Mouse (Mus musculus) myocyte (in vitro differentiated cells): Measurements from ENCODE around the gene Tktl1. TPM values are rescaled to one million over a fixed set of nuclear protein-coding genes. Genes with fewer than 3 reads are reported as not detected.
A peak's percentile ranks its signal among the peaks of the same experiment; 100 is the strongest.

Experiments
- H3K27me3 ChIP-seq: one replicate; pipeline ENCODE4 v1.6.1; 2011; ENCODE audit not compliant: control insufficient read depth, insufficient read depth, insufficient read length
- H3K36me3 ChIP-seq: one replicate; pipeline ENCODE4 v1.6.1; 2011; ENCODE audit not compliant: control insufficient read depth, insufficient read depth
- H3K4me2 ChIP-seq: one replicate; pipeline ENCODE4 v1.6.1; 2011; ENCODE audit warnings: low read depth, control low read depth
- H3K4me3 ChIP-seq: one replicate; pipeline ENCODE4 v1.5.1; 2011; ENCODE audit warnings: mild to moderate bottlenecking, control low read depth, moderate library complexity
- H3K79me2 ChIP-seq: one replicate; pipeline ENCODE4 v1.6.1; 2011; ENCODE audit not compliant: control insufficient read depth, insufficient read depth
- H3ac ChIP-seq: one replicate; pipeline ENCODE4 v1.6.1; 2011; ENCODE audit not compliant: control insufficient read depth, insufficient read length
- CEBPB ChIP-seq: IDR thresholded peaks from 2 replicates; pipeline ENCODE4 v1.6.1; 2011; ENCODE audit warnings: mild to moderate bottlenecking, moderate library complexity; ENCODE audit not compliant: poor library complexity, insufficient read depth, severe bottlenecking
- E2F4 ChIP-seq: IDR thresholded peaks from one replicate; pipeline ENCODE4 v1.6.1; 2011; ENCODE audit warnings: mild to moderate bottlenecking, control low read depth, moderate library complexity; ENCODE audit not compliant: insufficient read depth
- MAX ChIP-seq: IDR thresholded peaks from one replicate; pipeline ENCODE4 v1.6.1; 2011; ENCODE audit warnings: low read depth, mild to moderate bottlenecking, control low read depth
- MYOD1 ChIP-seq, 3 experiments: IDR thresholded peaks; one replicate each; pipeline ENCODE4 v1.6.1; 2011; ENCODE audit warnings: control low read depth in 2 of 3, low read depth in 2 of 3, mild to moderate bottlenecking in 2 of 3, moderate library complexity in 1 of 3; ENCODE audit not compliant: insufficient read length in 2 of 3, control insufficient read depth in 1 of 3
- MYOG ChIP-seq, 3 experiments: IDR thresholded peaks; one replicate each; pipeline ENCODE4 v1.6.1; 2011; ENCODE audit warnings: control low read depth in 2 of 3, low read depth in 2 of 3, mild to moderate bottlenecking in 2 of 3; ENCODE audit not compliant: insufficient read length in 2 of 3, control insufficient read depth in 1 of 3, insufficient read depth in 1 of 3
- POLR2A ChIP-seq: IDR thresholded peaks from one replicate; pipeline ENCODE4 v1.6.1; 2011; ENCODE audit warnings: low read depth, mild to moderate bottlenecking, control low read depth, moderate library complexity; ENCODE audit not compliant: insufficient read length
- POLR2AphosphoS2 ChIP-seq: IDR thresholded peaks from one replicate; pipeline ENCODE4 v1.6.1; 2011; ENCODE audit warnings: low read depth, control low read depth; ENCODE audit not compliant: insufficient read length
- REST ChIP-seq: IDR thresholded peaks from one replicate; pipeline ENCODE4 v1.6.1; 2011; ENCODE audit warnings: mild to moderate bottlenecking, control low read depth, moderate library complexity; ENCODE audit not compliant: insufficient read depth, insufficient read length
- SRF ChIP-seq: IDR thresholded peaks from one replicate; pipeline ENCODE4 v1.6.1; 2011; ENCODE audit warnings: low read depth; ENCODE audit not compliant: control insufficient read depth, insufficient read length
- TCF12 ChIP-seq: IDR thresholded peaks from one replicate; pipeline ENCODE4 v1.6.1; 2011; ENCODE audit warnings: mild to moderate bottlenecking, control low read depth; ENCODE audit not compliant: poor library complexity, insufficient read depth, severe bottlenecking
- TCF3 ChIP-seq: IDR thresholded peaks from one replicate; pipeline ENCODE4 v1.6.1; 2011; ENCODE audit warnings: low read depth, control low read depth; ENCODE audit not compliant: insufficient read length
- USF1 ChIP-seq: IDR thresholded peaks from one replicate; pipeline ENCODE4 v1.6.1; 2011; ENCODE audit warnings: low read depth, mild to moderate bottlenecking, control low read depth, moderate library complexity
- polyA plus RNA-seq: library from polyadenylated mRNA; unstranded; fragments of >200 nt; fragmentation: generic; extraction: Trizol; gene quantifications from one replicate; pipeline ENCODE4 v1.2.1, GENCODE M21; 2012; ENCODE audit warnings: missing spikeins

Tktl1 gene
- polyA plus RNA-seq, 1 experiment = not detected

GRCm38 (mm10) chrX:74248651-74249050 lies 71.6 kb downstream of the Tktl1 start:
- Histone ChIP-seq H3K79me2 (peaks cover 32% of the 10 kb centered on the region), H3K27me3 (no peaks in the 10 kb centered on the region), H3K4me2 (peak overlapping the region; percentile 90), H3K36me3 (no peaks in the 10 kb centered on the region), H3K4me3 (peak overlapping the region; percentile 96), H3ac (no peak overlapping the region)
- TF ChIP-seq MYOG (IDR thresholded peaks at IDR 0.05; ENCODE audit: control insufficient read depth in 1 of 3, insufficient read depth in 1 of 3, insufficient read length in 2 of 3, low read depth in 2 of 3) (no peak), SRF (peak; percentile 66)

- no peak within 1 kb of the TSS for H3ac ChIP-seq
- no peaks in the 10 kb centered on the region for H3K27me3 ChIP-seq
- H3K4me3 ChIP-seq = peak within 1 kb of the TSS; percentile 96
- TF ChIP-seq MYOD1 (IDR thresholded peaks at IDR 0.05; ENCODE audit: control insufficient read depth in 1 of 3, insufficient read length in 2 of 3, low read depth in 2 of 3) (peak in 1 of 3 experiments; percentile 44), SRF (peak; percentile 51), CEBPB (no peak), POLR2AphosphoS2 (peak; percentile 17), REST (no peak), MYOG (IDR thresholded peaks at IDR 0.05; ENCODE audit: control insufficient read depth in 1 of 3, insufficient read depth in 1 of 3, insufficient read length in 2 of 3, low read depth in 2 of 3) (peak in 1 of 3 experiments; percentile 60), TCF3 (no peak), MAX (no peak), TCF12 (no peak), E2F4 (no peak), USF1 (no peak), POLR2A (peak; percentile 72)
- H3K4me2 ChIP-seq = peak within 1 kb of the TSS; percentile 90
- peaks cover 23% of the 10 kb centered on the region for H3K79me2 ChIP-seq
- H3K36me3 ChIP-seq = no peaks in the 10 kb centered on the region
Measured at GRCm38 (mm10) chrX:74249615-74250014, 72.6 kb downstream of the Tktl1 start, which contains the start of gene Flna. Gene Flna (minus strand): TSS chrX:74249820.

DNA sequence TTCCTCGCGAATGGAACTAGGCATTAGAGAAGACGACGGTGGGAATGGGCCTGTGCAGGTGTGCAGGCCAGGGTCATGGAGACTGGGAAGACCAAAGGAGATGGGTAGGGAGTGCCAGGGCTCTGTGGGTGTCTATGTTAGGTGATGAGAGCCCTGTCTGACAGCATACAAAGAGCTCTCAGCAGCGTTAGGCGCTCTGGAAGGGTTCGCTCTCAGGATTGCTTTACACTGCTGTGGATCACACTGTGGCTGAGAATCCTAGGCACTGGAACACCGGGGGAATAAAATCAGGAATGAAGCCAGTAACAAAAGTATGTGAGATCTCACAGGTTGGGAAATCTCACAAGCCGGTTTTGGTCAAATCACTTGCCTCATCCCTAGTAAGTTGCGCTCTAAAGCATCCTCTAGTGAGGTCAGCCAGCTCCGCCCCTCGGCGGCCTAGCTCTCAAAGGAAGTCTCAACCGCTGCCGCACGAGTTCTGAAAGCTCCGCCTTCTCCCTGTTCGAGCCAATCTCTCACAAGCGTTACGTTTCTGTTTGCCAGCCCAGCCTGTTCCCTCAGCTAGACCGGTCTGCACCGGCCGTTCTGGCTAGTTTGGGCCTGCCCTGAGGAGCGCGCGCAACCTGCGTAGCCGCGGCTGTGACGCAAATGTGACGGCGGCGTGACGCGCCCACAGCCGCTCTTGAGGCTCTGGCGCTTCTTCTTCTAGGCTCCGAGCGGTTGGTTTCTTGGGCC lies 77.3 kb downstream of the Tktl1 start, which contains the start of gene Emd:
Gene Emd (plus strand): TSS at position 535 of the 735 bp plus-strand sequence.
- peak within 1 kb of the TSS; percentile 70 for H3K4me2 ChIP-seq

GRCm38 (mm10) chrX:74254888-74255565 lies 78.0 kb downstream of the Tktl1 start:
- Histone ChIP-seq H3K4me2 (peak overlapping the region; percentile 70), H3K79me2 (peaks cover 15% of the 10 kb centered on the region), H3K36me3 (peaks cover 9% of the 10 kb centered on the region), H3K4me3 (peak overlapping the region; percentile 60), H3K27me3 (no peaks in the 10 kb centered on the region), H3ac (peak overlapping the region; percentile 77)
- no peak for TF ChIP-seq MYOD1 (IDR thresholded peaks at IDR 0.05; ENCODE audit: control insufficient read depth in 1 of 3, insufficient read length in 2 of 3, low read depth in 2 of 3)
- no peak for TF ChIP-seq POLR2AphosphoS2
- TF ChIP-seq USF1 = no peak
- no peak for TF ChIP-seq REST
- TF ChIP-seq POLR2A = no peak

More for the DNA sequence above, 77.3 kb downstream of the Tktl1 start, which contains the start of gene Emd:
- Histone ChIP-seq H3ac (peak within 1 kb of the TSS; percentile 77), H3K4me3 (peak within 1 kb of the TSS; percentile 60), H3K36me3 (peaks cover 9% of the 10 kb centered on the region), H3K79me2 (peaks cover 15% of the 10 kb centered on the region), H3K27me3 (no peaks in the 10 kb centered on the region)
- TF ChIP-seq POLR2AphosphoS2 = peak; percentile 69
- TF ChIP-seq MAX = no peak
- peak in 1 of 3 experiments; percentile 13 for TF ChIP-seq MYOD1 (IDR thresholded peaks at IDR 0.05; ENCODE audit: control insufficient read depth in 1 of 3, insufficient read length in 2 of 3, low read depth in 2 of 3)
- TF ChIP-seq TCF12 = no peak
- TF ChIP-seq SRF = no peak
- peak; percentile 79 for TF ChIP-seq POLR2A

DNA sequence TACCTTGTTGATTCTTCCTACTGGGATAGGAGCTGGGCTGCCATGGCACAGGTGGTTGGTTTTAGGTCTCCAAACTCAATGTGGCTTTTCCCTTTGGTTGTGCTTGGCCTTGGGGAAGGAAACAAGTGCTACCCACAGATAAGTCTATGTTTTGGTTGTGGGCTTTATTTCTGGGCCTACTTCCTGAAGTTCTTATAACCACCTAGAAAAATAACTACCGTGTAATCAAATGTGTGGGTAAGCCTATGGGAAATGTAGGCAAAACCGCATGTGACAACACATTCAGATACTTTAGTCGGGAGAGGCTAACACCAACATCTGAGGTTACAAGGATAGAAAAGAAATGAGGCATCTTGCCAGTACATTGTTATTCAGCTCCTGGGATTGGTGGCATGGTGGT lies 80.7 kb downstream of the Tktl1 start:
- no peak overlapping the region for H3K4me3 ChIP-seq
- peaks cover 9% of the 10 kb centered on the region for H3K36me3 ChIP-seq
- H3ac ChIP-seq = no peak overlapping the region
- TF ChIP-seq E2F4 (no peak), REST (no peak), TCF12 (no peak), POLR2A (no peak), CEBPB (no peak), SRF (no peak), MAX (no peak), MYOG (IDR thresholded peaks at IDR 0.05; ENCODE audit: control insufficient read depth in 1 of 3, insufficient read depth in 1 of 3, insufficient read length in 2 of 3, low read depth in 2 of 3) (no peak), USF1 (no peak), MYOD1 (IDR thresholded peaks at IDR 0.05; ENCODE audit: control insufficient read depth in 1 of 3, insufficient read length in 2 of 3, low read depth in 2 of 3) (no peak), TCF3 (no peak), POLR2AphosphoS2 (no peak)
- no peaks in the 10 kb centered on the region for H3K27me3 ChIP-seq
- H3K79me2 ChIP-seq = peaks cover 15% of the 10 kb centered on the region
- no peak overlapping the region for H3K4me2 ChIP-seq

Other genes starting within 250 kb of the Tktl1 start
- 103 TPM for gene Renbp, start 246.4 kb upstream of the Tktl1 start, polyA plus RNA-seq
- 38.1 TPM for gene Hcfc1, start 210.9 kb upstream of the Tktl1 start, polyA plus RNA-seq
- 28.6 TPM for gene Irak1, start 153.3 kb upstream of the Tktl1 start, polyA plus RNA-seq
- gene Opn1mw, start 49.8 kb upstream of the Tktl1 start, polyA plus RNA-seq = not detected
- gene Mecp2, start 41.9 kb upstream of the Tktl1 start, polyA plus RNA-seq = 9.2 TPM
- not detected for gene Tex28, start 9.4 kb upstream of the Tktl1 start, polyA plus RNA-seq
- 545 TPM for gene Flna, start 72.6 kb downstream of the Tktl1 start, polyA plus RNA-seq
- gene Emd, start 77.4 kb downstream of the Tktl1 start, polyA plus RNA-seq = 67.1 TPM
- gene Rpl10, start 93.6 kb downstream of the Tktl1 start, polyA plus RNA-seq = 2,470 TPM
- gene Taz, start 104.7 kb downstream of the Tktl1 start, polyA plus RNA-seq = 28.2 TPM
- 17.0 TPM for gene Dnase1l1, start 105.1 kb downstream of the Tktl1 start, polyA plus RNA-seq
- 178 TPM for gene Atp6ap1, start 119.8 kb downstream of the Tktl1 start, polyA plus RNA-seq
- 83.9 TPM for gene Gdi1, start 127.7 kb downstream of the Tktl1 start, polyA plus RNA-seq
- gene Fam50a, start 135.8 kb downstream of the Tktl1 start, polyA plus RNA-seq = 62.2 TPM
- gene Plxna3, start 151.8 kb downstream of the Tktl1 start, polyA plus RNA-seq = 12.8 TPM
- gene Lage3, start 176.4 kb downstream of the Tktl1 start, polyA plus RNA-seq = 41.6 TPM
- gene Ubl4a, start 196.0 kb downstream of the Tktl1 start, polyA plus RNA-seq = 51.5 TPM
- gene Slc10a3, start 196.1 kb downstream of the Tktl1 start, polyA plus RNA-seq = 11.2 TPM
- 19.5 TPM for gene Fam3a, start 216.0 kb downstream of the Tktl1 start, polyA plus RNA-seq
- gene Ikbkg, start 216.0 kb downstream of the Tktl1 start, polyA plus RNA-seq = 24.7 TPM